Mouse (Mus musculus) E14TG2a.4 (cell line): ENCODE measurements around the gene Gpr146.

Experiments
- CTCF ChIP-seq: conservative IDR thresholded peaks from 2 replicates; pipeline ENCODE4 v1.5.1; 2014; ENCODE audit warnings: low read length
- POU5F1 ChIP-seq: IDR thresholded peaks from 2 replicates; pipeline ENCODE4 v1.6.1; 2014; ENCODE audit warnings: low read length, borderline replicate concordance

GRCm38 (mm10) chr5:139344687-139345363, 32.7 kb upstream of the Gpr146 start:
- TF ChIP-seq CTCF (no peak), POU5F1 (no peak)
